Mouse (Mus musculus): ENCODE measurements around the gene Ccnd2. TPM values are rescaled to one million over a fixed set of nuclear protein-coding genes. Genes with fewer than 3 reads are reported as not detected.

Gene Ccnd2
- polyA plus RNA-seq, 1 experiment: 51.0 TPM

DNA sequence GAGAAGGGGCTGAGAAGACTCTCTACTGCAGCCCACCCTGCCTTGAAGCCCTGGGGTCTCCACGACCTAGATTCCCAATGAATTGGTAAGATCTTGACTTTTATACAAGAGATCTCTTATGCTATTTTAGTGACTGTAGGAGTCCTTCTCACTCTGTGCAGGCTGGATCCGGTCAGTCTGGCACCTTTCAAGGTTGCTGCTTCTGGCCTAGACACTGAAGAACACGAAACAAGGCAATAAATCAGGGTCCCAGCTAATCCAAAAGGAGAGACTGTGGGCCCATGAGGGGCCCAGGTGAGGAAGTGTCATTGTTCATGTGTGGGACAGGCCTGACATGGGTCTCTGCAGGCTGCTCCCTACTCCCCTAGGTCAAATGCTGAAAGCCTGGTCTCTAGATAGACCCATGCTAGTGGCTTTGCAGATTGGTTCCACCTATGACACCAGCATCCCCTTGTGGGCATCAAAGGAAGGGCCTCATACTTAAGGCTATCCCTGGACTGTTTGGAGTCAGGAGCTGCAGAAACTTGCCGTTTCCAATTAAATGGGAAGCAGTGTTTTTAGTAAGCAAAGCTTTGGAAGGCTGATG is 29.7 kb downstream of the Ccnd2 start:
- no peak for DNase-seq
- 72% methylated on average over 4 of the region's 4 CpGs for WGBS
- H3K4me3 ChIP-seq (replicated peaks; ENCODE audit: extremely low read depth, low read depth, low read length): no peak overlapping the region
- TF ChIP-seq POLR2A (IDR thresholded peaks at IDR 0.05; ENCODE audit: borderline replicate concordance, extremely low read depth, low read depth, low read length): no peak
- peak; percentile 38 for TF ChIP-seq CTCF (IDR thresholded peaks at IDR 0.05; ENCODE audit: insufficient read depth, low read length)
- H3K4me1 ChIP-seq (ENCODE audit: control insufficient read depth, insufficient read depth, low read length): no peaks in the 10 kb centered on the region

DNA sequence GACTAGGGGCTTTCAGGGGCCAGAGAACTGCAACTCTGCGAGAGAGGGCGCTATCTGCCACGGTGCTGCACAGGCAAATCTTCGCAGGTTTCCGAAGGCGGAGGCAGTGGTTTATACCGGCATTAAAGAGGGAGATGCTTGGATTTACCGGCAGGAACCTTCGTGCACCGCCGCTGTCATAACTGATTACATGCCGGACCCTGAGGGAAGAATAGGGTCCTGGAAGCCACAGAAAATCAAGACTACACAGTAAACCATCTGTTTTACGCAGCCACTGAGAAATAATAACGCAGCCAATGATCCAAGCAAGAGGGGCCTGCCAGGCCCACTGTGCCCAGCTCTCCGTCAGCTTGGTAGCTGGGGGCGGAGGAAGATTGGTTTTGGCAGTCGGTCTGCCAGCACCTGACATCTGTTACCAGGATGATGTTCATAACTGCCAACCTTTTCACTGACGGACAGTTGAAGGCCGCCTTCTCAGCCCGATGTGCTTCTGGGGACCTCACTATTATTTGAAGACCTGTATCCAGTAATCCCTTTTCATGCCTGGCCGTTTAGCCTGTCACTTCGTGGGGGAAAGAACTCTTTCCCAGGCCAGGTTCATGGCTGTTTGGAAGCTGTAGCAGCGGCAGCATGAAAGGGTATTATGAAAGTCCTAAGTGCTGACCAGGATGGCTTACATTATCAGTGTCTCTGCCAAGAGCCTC is 37.1 kb downstream of the Ccnd2 start:
- DNase-seq: no peak
- Histone ChIP-seq H3K4me1 (ENCODE audit: control insufficient read depth, insufficient read depth, low read length) (no peaks in the 10 kb centered on the region), H3K4me3 (replicated peaks; ENCODE audit: extremely low read depth, low read depth, low read length) (no peak overlapping the region)
- TF ChIP-seq CTCF (IDR thresholded peaks at IDR 0.05; ENCODE audit: insufficient read depth, low read length) (no peak), POLR2A (IDR thresholded peaks at IDR 0.05; ENCODE audit: borderline replicate concordance, extremely low read depth, low read depth, low read length) (no peak)
- WGBS: 70% methylated on average over 23 of the region's 23 CpGs

- TF ChIP-seq CTCF (IDR thresholded peaks at IDR 0.05; ENCODE audit: insufficient read depth, low read length) (no peak), POLR2A (IDR thresholded peaks at IDR 0.05; ENCODE audit: borderline replicate concordance, extremely low read depth, low read depth, low read length) (peak; percentile 91; the same call in 1 of the 2 replicates)
- Histone ChIP-seq H3K4me1 (ENCODE audit: control insufficient read depth, insufficient read depth, low read length) (no peaks in the 10 kb centered on the region; the same call in none of the 2 replicates), H3K4me3 (replicated peaks; ENCODE audit: extremely low read depth, low read depth, low read length) (peak within 1 kb of the TSS; percentile 85)
- WGBS: under 1% methylated on average over 37 of the region's 37 CpGs
- DNase-seq: peak; percentile 93
Observed at GRCm38 (mm10) chr6:127109402-127109930, 42.5 kb downstream of the Ccnd2 start, which contains the start of gene Tigar. Tigar (minus strand) TSS chr6:127109557.

- TF ChIP-seq CTCF (IDR thresholded peaks at IDR 0.05; ENCODE audit: insufficient read depth, low read length) (no peak), POLR2A (IDR thresholded peaks at IDR 0.05; ENCODE audit: borderline replicate concordance, extremely low read depth, low read depth, low read length) (no peak)
- DNase-seq: no peak
- no peaks in the 10 kb centered on the region; the same call in none of the 2 replicates for H3K4me1 ChIP-seq (ENCODE audit: control insufficient read depth, insufficient read depth, low read length)
- WGBS: 20% methylated on average over 20 of the region's 20 CpGs
- H3K4me3 ChIP-seq (replicated peaks; ENCODE audit: extremely low read depth, low read depth, low read length): peak overlapping the region; percentile 12
Observed at GRCm38 (mm10) chr6:127108368-127109060, 43.5 kb downstream of the Ccnd2 start.

GRCm38 (mm10) chr6:127107413-127107812 is 44.6 kb downstream of the Ccnd2 start:
- no peak for TF ChIP-seq CTCF (IDR thresholded peaks at IDR 0.05; ENCODE audit: insufficient read depth, low read length)
- no peak for TF ChIP-seq POLR2A (IDR thresholded peaks at IDR 0.05; ENCODE audit: borderline replicate concordance, extremely low read depth, low read depth, low read length)
- H3K4me3 ChIP-seq (replicated peaks; ENCODE audit: extremely low read depth, low read depth, low read length): no peak overlapping the region
- H3K4me1 ChIP-seq (ENCODE audit: control insufficient read depth, insufficient read depth, low read length): no peaks in the 10 kb centered on the region; the same call in none of the 2 replicates
- DNase-seq: no peak

- no peak overlapping the region for H3K4me3 ChIP-seq (replicated peaks; ENCODE audit: extremely low read depth, low read depth, low read length)
- no peak for DNase-seq
- no peak for TF ChIP-seq POLR2A (IDR thresholded peaks at IDR 0.05; ENCODE audit: borderline replicate concordance, extremely low read depth, low read depth, low read length)
- no peak for TF ChIP-seq CTCF (IDR thresholded peaks at IDR 0.05; ENCODE audit: insufficient read depth, low read length)
- H3K4me1 ChIP-seq (ENCODE audit: control insufficient read depth, insufficient read depth, low read length): no peaks in the 10 kb centered on the region; the same call in none of the 2 replicates
- 55% methylated on average over 5 of the region's 5 CpGs for WGBS
Observed at GRCm38 (mm10) chr6:127106726-127107125, 45.3 kb downstream of the Ccnd2 start.

GRCm38 (mm10) chr6:127106189-127106588 is 45.8 kb downstream of the Ccnd2 start:
- Histone ChIP-seq H3K4me3 (replicated peaks; ENCODE audit: extremely low read depth, low read depth, low read length) (no peak overlapping the region), H3K4me1 (ENCODE audit: control insufficient read depth, insufficient read depth, low read length) (no peaks in the 10 kb centered on the region; the same call in none of the 2 replicates)
- TF ChIP-seq CTCF (IDR thresholded peaks at IDR 0.05; ENCODE audit: insufficient read depth, low read length) (no peak), POLR2A (IDR thresholded peaks at IDR 0.05; ENCODE audit: borderline replicate concordance, extremely low read depth, low read depth, low read length) (no peak)
- 85% methylated on average over 5 of the region's 5 CpGs for WGBS
- DNase-seq: no peak

- H3K4me3 ChIP-seq (replicated peaks; ENCODE audit: extremely low read depth, low read depth, low read length): no peak overlapping the region
- TF ChIP-seq POLR2A (IDR thresholded peaks at IDR 0.05; ENCODE audit: borderline replicate concordance, extremely low read depth, low read depth, low read length) (no peak), CTCF (IDR thresholded peaks at IDR 0.05; ENCODE audit: insufficient read depth, low read length) (peak; percentile 50)
- peak; percentile 16 for DNase-seq
- WGBS: 70% methylated on average over 6 of the region's 6 CpGs
- no peaks in the 10 kb centered on the region; the same call in none of the 2 replicates for H3K4me1 ChIP-seq (ENCODE audit: control insufficient read depth, insufficient read depth, low read length)
Observed at GRCm38 (mm10) chr6:127105107-127105506, 46.9 kb downstream of the Ccnd2 start.

GRCm38 (mm10) chr6:127104396-127105029 is 47.5 kb downstream of the Ccnd2 start:
- Histone ChIP-seq H3K4me3 (replicated peaks; ENCODE audit: extremely low read depth, low read depth, low read length) (no peak overlapping the region), H3K4me1 (ENCODE audit: control insufficient read depth, insufficient read depth, low read length) (no peaks in the 10 kb centered on the region; the same call in 1 of the 2 replicates)
- no peak for DNase-seq
- TF ChIP-seq POLR2A (IDR thresholded peaks at IDR 0.05; ENCODE audit: borderline replicate concordance, extremely low read depth, low read depth, low read length): no peak
- TF ChIP-seq CTCF (IDR thresholded peaks at IDR 0.05; ENCODE audit: insufficient read depth, low read length): no peak
- WGBS: 81% methylated on average over 7 of the region's 7 CpGs

All from lung, adult 2 months (tissue).